Mouse (Mus musculus) layer of hippocampus, adult 9-11 months (tissue): ENCODE data around the gene Perp.

Source experiments
- DNase-seq: peaks from one replicate; pipeline ENCODE4 v3.0.0; 2022

The Perp gene

GRCm38 (mm10) chr10:18844441-18845286 lies at the start of gene Perp:
TSS of gene Perp (plus strand) at chr10:18845020.
- no peak for DNase-seq

- DNase-seq: no peak
Measured at GRCm38 (mm10) chr10:18811751-18812150, 33.1 kb upstream of the Perp start.

GRCm38 (mm10) chr10:18816560-18816959 lies 28.3 kb upstream of the Perp start:
- DNase-seq: peak; percentile 18

- DNase-seq: no peak
Measured at GRCm38 (mm10) chr10:18825143-18825542, 19.7 kb upstream of the Perp start.

- no peak for DNase-seq
Measured at GRCm38 (mm10) chr10:18826107-18826506, 18.7 kb upstream of the Perp start.

- no peak for DNase-seq
Measured at GRCm38 (mm10) chr10:18827936-18828335, 16.9 kb upstream of the Perp start.

- DNase-seq: no peak
Measured at GRCm38 (mm10) chr10:18830359-18830758, 14.5 kb upstream of the Perp start.

- DNase-seq: no peak
Measured at GRCm38 (mm10) chr10:18831823-18832222, 13.0 kb upstream of the Perp start.

GRCm38 (mm10) chr10:18834389-18834788 lies 10.4 kb upstream of the Perp start:
- no peak for DNase-seq

- DNase-seq: no peak
Measured at GRCm38 (mm10) chr10:18835684-18836479, 8.9 kb upstream of the Perp start.

GRCm38 (mm10) chr10:18839530-18839929 lies 5.3 kb upstream of the Perp start:
- DNase-seq: no peak

- no peak for DNase-seq
Measured at GRCm38 (mm10) chr10:18840736-18841135, 4.1 kb upstream of the Perp start.

- no peak for DNase-seq
Measured at GRCm38 (mm10) chr10:18845287-18845662, 455 bp downstream of the Perp start.

GRCm38 (mm10) chr10:18845711-18846110 lies 891 bp downstream of the Perp start:
- no peak for DNase-seq

GRCm38 (mm10) chr10:18846474-18847264 lies 1.8 kb downstream of the Perp start:
- DNase-seq: no peak

GRCm38 (mm10) chr10:18850177-18850576 lies 5.4 kb downstream of the Perp start:
- no peak for DNase-seq

- DNase-seq: no peak
Measured at GRCm38 (mm10) chr10:18853417-18853816, 8.6 kb downstream of the Perp start.

GRCm38 (mm10) chr10:18857244-18857643 lies 12.4 kb downstream of the Perp start:
- DNase-seq: no peak

GRCm38 (mm10) chr10:18859632-18860031 lies 14.8 kb downstream of the Perp start:
- DNase-seq: no peak

GRCm38 (mm10) chr10:18860119-18860824 lies 15.5 kb downstream of the Perp start:
- DNase-seq: no peak

GRCm38 (mm10) chr10:18860831-18861230 lies 16.0 kb downstream of the Perp start:
- no peak for DNase-seq

GRCm38 (mm10) chr10:18861418-18861817 lies 16.6 kb downstream of the Perp start:
- DNase-seq: no peak

GRCm38 (mm10) chr10:18863332-18863731 lies 18.5 kb downstream of the Perp start:
- DNase-seq: no peak
